Mouse (Mus musculus) forebrain, embryonic 15.5 days (tissue): ENCODE measurements around the gene Nop58. TPM values are rescaled to one million over a fixed set of nuclear protein-coding genes. Genes with fewer than 3 reads are reported as not detected.
"Not testable (repeated sequence)": the region's sequence is repeated elsewhere in the genome, so short reads cannot be mapped to it uniquely, and the experiment has no call there.

Experiments
- ATAC-seq: fragments of 200-750 bp; cut with Nextera tagmentation; replicated peaks from 2 replicates; pipeline ENCODE4 v1.8.0; 2017; ENCODE audit warnings: mild to moderate bottlenecking, moderate TSS enrichment, moderate library complexity
- H3K27ac ChIP-seq: fragments of 300-500 bp; sonication (generic); replicated peaks from 2 replicates; pipeline ENCODE4 v1.5.1; 2015; ENCODE audit warnings: mild to moderate bottlenecking, inconsistent platforms
- H3K27me3 ChIP-seq: fragments of 300-500 bp; sonication (generic); 2 replicates; pipeline ENCODE4 v1.6.1; 2015; ENCODE audit warnings: inconsistent platforms
- H3K36me3 ChIP-seq: fragments of 300-500 bp; sonication (generic); 2 replicates; pipeline ENCODE4 v1.6.1; 2015; ENCODE audit warnings: mild to moderate bottlenecking, inconsistent platforms
- H3K4me1 ChIP-seq: fragments of 300-500 bp; sonication (generic); 2 replicates; pipeline ENCODE4 v1.6.1; 2015; ENCODE audit warnings: inconsistent platforms
- H3K4me2 ChIP-seq: fragments of 300-500 bp; sonication (generic); replicated peaks from 2 replicates; pipeline ENCODE4 v1.6.1; 2015; ENCODE audit warnings: mild to moderate bottlenecking, inconsistent platforms
- H3K4me3 ChIP-seq: fragments of 300-500 bp; sonication (generic); 2 replicates; pipeline ENCODE4 v1.5.1; 2015; ENCODE audit warnings: mild to moderate bottlenecking, inconsistent platforms
- H3K9ac ChIP-seq: fragments of 300-500 bp; sonication (generic); replicated peaks from 2 replicates; pipeline ENCODE4 v1.6.1; 2015; ENCODE audit warnings: mild to moderate bottlenecking, inconsistent platforms
- H3K9me3 ChIP-seq: fragments of 300-500 bp; sonication (generic); 2 replicates; pipeline ENCODE4 v1.6.1; 2016; ENCODE audit warnings: inconsistent platforms
- whole genome bisulfite sequencing: fragments of 180-500 bp; shearing (Covaris S2); methylation state at CpG from one replicate; pipeline ENCODE4 v1.1.7; 2015; ENCODE audit warnings: mixed read lengths; 5-methylcytosine and 5-hydroxymethylcytosine counted together
- polyA plus RNA-seq: library from polyadenylated mRNA; unstranded; fragments of >200 nt; fragmentation: Nextera tagmentation; extraction: Ambion mirVana; gene quantifications from 2 replicates; pipeline ENCODE4 v1.2.1, GENCODE M21; 2015

Gene Nop58
- polyA plus RNA-seq, 1 experiment from 2014 or later = 166 TPM

GRCm38 (mm10) chr1:59730737-59731136, 46.0 kb downstream of the Nop58 start:
- 32% methylated on average over 4 of the region's 4 CpGs for WGBS
- no peaks in the 10 kb centered on the region for H3K4me1 ChIP-seq

DNA sequence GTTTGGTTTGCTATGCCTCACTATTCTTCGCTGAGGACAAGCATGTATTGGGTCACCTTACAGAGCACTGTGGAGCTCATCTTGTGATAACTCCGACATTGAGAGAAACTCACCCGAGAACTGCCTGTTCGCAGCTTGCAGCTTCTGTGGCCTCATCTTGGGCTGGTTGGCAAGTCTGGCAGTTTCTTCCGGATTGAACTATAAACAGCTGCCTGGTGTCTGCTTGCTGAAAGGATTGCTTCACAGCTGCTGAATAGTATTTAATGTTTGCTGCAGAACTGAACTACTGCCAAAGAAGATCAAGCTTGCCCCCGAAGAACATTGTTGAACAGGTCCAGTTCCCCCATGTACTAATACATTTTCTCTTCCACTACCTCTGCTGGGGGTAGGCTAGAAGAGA, 49.3 kb downstream of the Nop58 start:
- Histone ChIP-seq H3K4me2 (no peak overlapping the region), H3K9me3 (no peaks in the 10 kb centered on the region), H3K27me3 (no peaks in the 10 kb centered on the region), H3K4me3 (no peak overlapping the region), H3K9ac (no peak overlapping the region), H3K36me3 (no peaks in the 10 kb centered on the region), H3K4me1 (no peaks in the 10 kb centered on the region), H3K27ac (no peak overlapping the region)
- ATAC-seq = no peak
- 72% methylated on average over 6 of the region's 6 CpGs for WGBS

More at GRCm38 (mm10) chr1:59730737-59731136, 46.0 kb downstream of the Nop58 start:
- 0 out of 2 replicates have a peak, but pooled peaks have one; percentile 35 for ATAC-seq
- Histone ChIP-seq H3K27me3 (no peaks in the 10 kb centered on the region), H3K4me2 (no peak overlapping the region), H3K9me3 (no peaks in the 10 kb centered on the region), H3K27ac (0 out of 2 replicates have a peak overlapping the region, but pooled peaks have one; percentile 11), H3K9ac (no peak overlapping the region), H3K36me3 (no peaks in the 10 kb centered on the region), H3K4me3 (no peak overlapping the region)

DNA sequence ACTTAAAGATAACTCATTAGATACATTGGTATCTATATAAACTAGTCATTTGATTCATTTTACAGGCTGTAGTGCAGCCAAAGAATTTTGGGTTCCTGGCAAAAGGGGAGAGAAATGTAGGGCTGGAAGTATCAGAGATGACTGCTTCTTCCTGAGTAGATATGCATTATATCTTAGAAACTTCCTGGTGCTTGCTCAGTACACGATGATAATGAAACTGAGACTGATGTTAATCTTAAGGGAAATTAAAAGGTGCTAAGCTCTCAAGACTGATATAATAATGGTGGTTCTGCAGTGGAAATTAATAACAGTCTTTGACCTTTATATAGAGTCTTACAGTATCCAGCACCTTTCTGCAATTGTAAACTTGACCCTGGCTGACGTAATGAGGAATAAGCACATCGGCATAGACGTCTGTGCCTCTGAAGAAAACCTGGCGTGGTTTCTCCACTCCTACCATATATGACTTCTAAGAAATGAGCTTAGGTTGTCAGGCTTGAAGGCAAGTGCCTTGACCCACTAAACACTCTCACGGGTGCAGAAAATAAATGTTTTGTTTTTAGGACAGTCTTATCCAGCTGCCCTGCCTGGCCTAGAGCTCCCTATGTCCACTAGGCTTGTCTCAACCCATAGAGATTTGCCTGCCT, 54.1 kb downstream of the Nop58 start:
- Histone ChIP-seq H3K4me3 (no peak overlapping the region), H3K27ac (no peak overlapping the region), H3K27me3 (no peaks in the 10 kb centered on the region), H3K4me1 (no peaks in the 10 kb centered on the region), H3K9me3 (no peaks in the 10 kb centered on the region), H3K36me3 (no peaks in the 10 kb centered on the region), H3K9ac (no peak overlapping the region), H3K4me2 (no peak overlapping the region)
- 84% methylated on average over 6 of the region's 6 CpGs for WGBS
- ATAC-seq = no peak

GRCm38 (mm10) chr1:59739577-59740354, 55.0 kb downstream of the Nop58 start:
- WGBS = 65% methylated on average over 17 of the region's 17 CpGs
- Histone ChIP-seq H3K9ac (no peak overlapping the region), H3K4me2 (no peak overlapping the region), H3K36me3 (no peaks in the 10 kb centered on the region), H3K27ac (no peak overlapping the region), H3K9me3 (no peaks in the 10 kb centered on the region), H3K4me1 (no peaks in the 10 kb centered on the region), H3K27me3 (no peaks in the 10 kb centered on the region), H3K4me3 (no peak overlapping the region)
- no peak for ATAC-seq

GRCm38 (mm10) chr1:59749047-59749446, 64.3 kb downstream of the Nop58 start:
- Histone ChIP-seq H3K9me3 (no peaks in the 10 kb centered on the region), H3K9ac (no peak overlapping the region), H3K4me2 (no peak overlapping the region), H3K4me3 (no peak overlapping the region), H3K36me3 (no peaks in the 10 kb centered on the region), H3K4me1 (no peaks in the 10 kb centered on the region), H3K27me3 (no peaks in the 10 kb centered on the region), H3K27ac (no peak overlapping the region)
- no peak for ATAC-seq
- 79% methylated on average over 2 of the region's 2 CpGs for WGBS

DNA sequence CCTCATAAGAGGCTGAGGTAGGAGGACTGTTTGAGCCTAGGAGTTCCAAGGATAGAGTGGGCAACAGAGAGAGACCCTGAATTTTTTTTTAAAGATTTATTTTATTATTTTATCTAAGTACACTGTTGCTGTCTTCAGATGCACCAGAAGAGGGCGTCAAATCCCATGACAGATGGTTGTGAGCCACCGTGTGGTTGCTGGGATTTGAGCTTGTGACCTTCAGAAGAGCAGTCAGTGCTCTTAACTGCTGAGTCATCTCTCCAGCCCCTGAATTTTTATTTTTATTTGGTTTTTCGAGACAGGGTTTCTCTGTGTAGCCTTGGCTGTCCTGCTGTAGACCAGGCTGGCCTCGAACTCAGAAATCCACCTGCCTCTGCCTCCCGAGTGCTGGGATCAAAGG, 65.0 kb downstream of the Nop58 start:
- not testable (repeated sequence) for ATAC-seq, H3K4me2 ChIP-seq, H3K4me3 ChIP-seq, H3K36me3 ChIP-seq, H3K9me3 ChIP-seq, H3K4me1 ChIP-seq, H3K27ac ChIP-seq, H3K27me3 ChIP-seq, H3K9ac ChIP-seq
- 76% methylated on average over 5 of the region's 5 CpGs for WGBS

DNA sequence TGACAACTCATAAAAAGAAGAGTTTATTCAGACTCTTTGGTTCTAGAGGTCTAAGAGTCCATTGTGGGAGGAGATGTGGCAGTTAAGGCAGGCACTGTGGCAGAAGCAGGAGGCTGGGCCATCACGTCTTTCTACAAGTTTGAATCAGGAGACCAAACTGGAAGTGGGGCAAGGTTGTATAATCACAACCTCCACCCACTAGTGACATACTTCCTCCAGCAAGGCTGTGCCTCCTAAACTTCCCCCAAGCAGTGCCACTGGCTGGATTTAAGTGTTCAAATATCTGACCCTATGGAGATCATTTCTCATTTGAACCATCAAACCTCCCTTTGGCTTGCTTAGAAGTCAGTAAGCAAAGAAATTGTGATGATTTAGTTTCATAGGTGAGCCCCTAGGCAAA, 70.5 kb downstream of the Nop58 start:
- Histone ChIP-seq H3K9ac (no peak overlapping the region), H3K4me1 (no peaks in the 10 kb centered on the region), H3K27me3 (no peaks in the 10 kb centered on the region), H3K9me3 (no peaks in the 10 kb centered on the region), H3K36me3 (no peaks in the 10 kb centered on the region), H3K27ac (no peak overlapping the region), H3K4me2 (no peak overlapping the region), H3K4me3 (no peak overlapping the region)
- ATAC-seq = no peak
- 69% methylated on average over 1 of the region's 1 CpGs for WGBS

DNA sequence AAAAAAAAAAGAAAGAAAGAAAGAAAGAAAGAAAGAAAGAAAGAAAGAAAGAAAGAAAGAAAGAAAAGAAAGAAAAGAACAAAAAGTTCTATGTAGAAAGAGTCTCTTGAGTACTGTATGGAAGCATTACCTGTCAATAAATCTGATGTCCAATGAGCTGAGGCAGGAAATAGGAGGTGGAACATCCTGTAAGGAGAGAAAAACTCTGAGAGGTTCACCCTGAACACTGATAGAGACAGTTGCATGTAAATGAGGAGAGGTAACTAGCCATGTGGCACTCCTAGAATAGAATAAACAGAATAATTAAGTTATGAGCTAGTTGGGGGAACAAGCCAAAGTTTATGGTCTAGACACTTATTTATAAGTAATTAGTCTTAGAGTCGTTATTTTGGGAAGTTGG, 73.6 kb downstream of the Nop58 start:
- no peak overlapping the region for H3K9ac ChIP-seq
- no peaks in the 10 kb centered on the region for H3K9me3 ChIP-seq
- no peak overlapping the region for H3K27ac ChIP-seq
- 0 out of 2 replicates have a peak, but pooled peaks cover 3% of the 10 kb centered on the region for H3K4me1 ChIP-seq
- no peaks in the 10 kb centered on the region for H3K27me3 ChIP-seq
- no peak overlapping the region for H3K4me3 ChIP-seq
- no peaks in the 10 kb centered on the region for H3K36me3 ChIP-seq
- no peak for ATAC-seq
- 88% methylated on average over 1 of the region's 1 CpGs for WGBS
- H3K4me2 ChIP-seq = no peak overlapping the region

GRCm38 (mm10) chr1:59762208-59762607, 77.4 kb downstream of the Nop58 start:
- Histone ChIP-seq H3K4me2 (peak overlapping the region; percentile 51), H3K36me3 (no peaks in the 10 kb centered on the region), H3K9ac (peak overlapping the region; percentile 95), H3K27ac (peak overlapping the region; percentile 99), H3K9me3 (no peaks in the 10 kb centered on the region), H3K4me3 (peak overlapping the region; percentile 96), H3K4me1 (peaks cover 13% of the 10 kb centered on the region), H3K27me3 (no peaks in the 10 kb centered on the region)
- ATAC-seq = no peak
- under 1% methylated on average over 10 of the region's 10 CpGs for whole genome bisulfite sequencing

- Histone ChIP-seq H3K36me3 (no peaks in the 10 kb centered on the region), H3K4me1 (peaks cover 15% of the 10 kb centered on the region), H3K9me3 (no peaks in the 10 kb centered on the region), H3K27ac (peak overlapping the region; percentile 99), H3K4me2 (peak overlapping the region; percentile 51), H3K27me3 (no peaks in the 10 kb centered on the region), H3K4me3 (peak overlapping the region; percentile 96), H3K9ac (peak overlapping the region; percentile 95)
- WGBS = 0% methylated on average over 44 of the region's 44 CpGs
- ATAC-seq = peak; percentile 73
Observed at GRCm38 (mm10) chr1:59762651-59763163, 77.9 kb downstream of the Nop58 start.

DNA sequence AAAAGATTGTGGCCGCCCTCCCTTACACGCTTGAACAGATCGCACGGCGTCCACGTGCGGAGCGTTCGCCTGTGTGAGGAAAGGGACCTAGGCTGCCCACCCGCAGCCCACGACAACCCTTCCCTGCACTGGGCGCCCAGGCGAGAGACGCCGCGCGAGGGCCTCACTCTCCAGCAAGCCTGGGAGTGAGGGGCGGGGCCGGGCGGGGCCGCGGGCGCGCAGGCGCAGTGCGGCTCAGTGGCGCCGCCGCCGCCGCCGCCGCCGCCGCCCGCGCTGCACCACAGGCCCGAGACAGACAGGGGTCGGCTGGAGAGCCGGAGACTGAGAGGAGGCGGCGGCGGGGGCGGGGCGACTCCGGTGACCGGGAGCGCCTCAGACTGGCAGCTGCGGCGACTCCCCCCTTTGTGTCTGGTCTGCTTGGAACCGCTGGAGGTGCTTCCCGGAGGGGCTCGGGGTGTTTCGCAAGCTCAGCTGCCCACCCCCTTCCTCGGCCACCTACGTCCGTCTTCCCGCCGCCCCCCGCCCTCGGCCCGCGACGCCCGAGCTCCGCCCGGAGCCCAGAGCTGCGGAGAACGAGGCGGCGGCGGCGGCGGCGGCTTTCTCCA, 78.5 kb downstream of the Nop58 start, which contains the start of gene Bmpr2:
Gene Bmpr2 (plus strand): TSS at position 237 of the 605 bp plus-strand sequence.
- Histone ChIP-seq H3K4me3 (peak within 1 kb of the TSS; percentile 96), H3K4me2 (peak within 1 kb of the TSS; percentile 51), H3K9me3 (no peaks in the 10 kb centered on the region), H3K9ac (peak within 1 kb of the TSS; percentile 95), H3K27me3 (no peaks in the 10 kb centered on the region), H3K27ac (peak within 1 kb of the TSS; percentile 99), H3K36me3 (no peaks in the 10 kb centered on the region), H3K4me1 (peaks cover 21% of the 10 kb centered on the region)
- whole genome bisulfite sequencing = under 1% methylated on average over 62 of the region's 75 CpGs
- ATAC-seq = peak; percentile 94

- Histone ChIP-seq H3K27ac (peak overlapping the region; percentile 99), H3K4me2 (peak overlapping the region; percentile 51), H3K9ac (peak overlapping the region; percentile 95), H3K4me3 (peak overlapping the region; percentile 96), H3K9me3 (no peaks in the 10 kb centered on the region), H3K27me3 (no peaks in the 10 kb centered on the region), H3K36me3 (no peaks in the 10 kb centered on the region), H3K4me1 (peaks cover 21% of the 10 kb centered on the region)
- ATAC-seq = peak; percentile 69
- under 1% methylated on average over 55 of the region's 55 CpGs for WGBS
Observed at GRCm38 (mm10) chr1:59763781-59764251, 79.0 kb downstream of the Nop58 start.
